Mouse (Mus musculus) thymus, postnatal 10 days (tissue): Measurements from ENCODE around the gene Hist3h2ba.
"Not testable (repeated sequence)": the region's sequence is repeated elsewhere in the genome, so short reads cannot be mapped to it uniquely, and the experiment has no call there.

Experiments used
- DNase-seq, 2 experiments: peaks; one replicate each; pipeline ENCODE4 v3.0.0; 2021; ENCODE audit warnings: low spot score in 2 of 2

Gene Hist3h2ba

GRCm38 (mm10) chr11:58938322-58939087, 10.2 kb upstream of the Hist3h2ba start, which contains the start of gene Rnf187:
Gene Rnf187 (minus strand): TSS chr11:58938916.
- DNase-seq, result peak; percentile 79 to 87

- DNase-seq, result no peak
Measured at GRCm38 (mm10) chr11:58939088-58939439, 9.7 kb upstream of the Hist3h2ba start.

- no peak for DNase-seq
Measured at GRCm38 (mm10) chr11:58944136-58944535, 4.6 kb upstream of the Hist3h2ba start.

GRCm38 (mm10) chr11:58947306-58947705, 1.4 kb upstream of the Hist3h2ba start:
- no peak for DNase-seq

- peak; percentile 56 to 59 for DNase-seq
Measured at GRCm38 (mm10) chr11:58947798-58948528, 757 bp upstream of the Hist3h2ba start.

GRCm38 (mm10) chr11:58949480-58950431, 1.0 kb downstream of the Hist3h2ba start:
- peak; percentile 25 to 38 for DNase-seq

GRCm38 (mm10) chr11:58951210-58951609, 2.5 kb downstream of the Hist3h2ba start:
- DNase-seq, result no peak

- DNase-seq, result peak; percentile 41 to 51
Measured at GRCm38 (mm10) chr11:58953351-58954169, 4.8 kb downstream of the Hist3h2ba start.

- DNase-seq, result not testable (repeated sequence)
Measured at GRCm38 (mm10) chr11:58954170-58954419, 5.4 kb downstream of the Hist3h2ba start.

GRCm38 (mm10) chr11:58954420-58955142, 5.9 kb downstream of the Hist3h2ba start, which contains the start of the genes Hist3h2a and Trim17:
Gene Hist3h2a (plus strand): TSS chr11:58954685.
Gene Trim17 (plus strand): TSS chr11:58954685.
- DNase-seq, result peak; percentile 89 to 90

GRCm38 (mm10) chr11:58955143-58955867, 6.6 kb downstream of the Hist3h2ba start:
- peak in 1 of 2 experiments; percentile 22 for DNase-seq

- no peak for DNase-seq
Measured at GRCm38 (mm10) chr11:58955868-58956257, 7.1 kb downstream of the Hist3h2ba start.

GRCm38 (mm10) chr11:58957226-58957914, 8.7 kb downstream of the Hist3h2ba start:
- no peak for DNase-seq

- no peak for DNase-seq
Measured at GRCm38 (mm10) chr11:58958536-58958935, 9.8 kb downstream of the Hist3h2ba start.

- no peak for DNase-seq
Measured at GRCm38 (mm10) chr11:58959186-58959825, 10.6 kb downstream of the Hist3h2ba start.

- peak; percentile 56 to 58 for DNase-seq
Measured at GRCm38 (mm10) chr11:58959921-58960465, 11.3 kb downstream of the Hist3h2ba start.

GRCm38 (mm10) chr11:58961364-58962177, 12.9 kb downstream of the Hist3h2ba start:
- no peak for DNase-seq
